Mouse (Mus musculus) cerebellum, adult 9-10 months (tissue): ENCODE measurements around the gene Specc1.
A peak's percentile ranks its signal among the peaks of the same experiment; 100 is the strongest.

Source experiments
- DNase-seq: peaks from one replicate; pipeline ENCODE4 v3.0.0; 2022

Specc1 gene

GRCm38 (mm10) chr11:61956572-61957295, at the start of gene Specc1:
Specc1 (plus strand) TSS chr11:61956763.
- peak; percentile 96 for DNase-seq

- no peak for DNase-seq
These were observed 48.2 kb upstream of the Specc1 start for GRCm38 (mm10) chr11:61908315-61908714.

GRCm38 (mm10) chr11:61919702-61920101, 36.9 kb upstream of the Specc1 start:
- DNase-seq = no peak

GRCm38 (mm10) chr11:61923309-61923708, 33.3 kb upstream of the Specc1 start:
- no peak for DNase-seq

- no peak for DNase-seq
These were observed 27.1 kb upstream of the Specc1 start for GRCm38 (mm10) chr11:61929323-61930097.

- DNase-seq = peak; percentile 93
These were observed 26.5 kb upstream of the Specc1 start, which contains the start of gene Akap10 for GRCm38 (mm10) chr11:61930098-61930517. Akap10 (minus strand) TSS chr11:61930252.

GRCm38 (mm10) chr11:61930640-61931586, 25.6 kb upstream of the Specc1 start:
- DNase-seq = peak; percentile 48

GRCm38 (mm10) chr11:61937761-61938160, 18.8 kb upstream of the Specc1 start:
- no peak for DNase-seq

GRCm38 (mm10) chr11:61942903-61943302, 13.7 kb upstream of the Specc1 start:
- no peak for DNase-seq

- no peak for DNase-seq
These were observed 12.1 kb upstream of the Specc1 start for GRCm38 (mm10) chr11:61944417-61944816.

GRCm38 (mm10) chr11:61946608-61947007, 10.0 kb upstream of the Specc1 start:
- no peak for DNase-seq

GRCm38 (mm10) chr11:61949315-61949714, 7.2 kb upstream of the Specc1 start:
- DNase-seq = peak; percentile 81

GRCm38 (mm10) chr11:61950632-61951031, 5.9 kb upstream of the Specc1 start:
- DNase-seq = peak; percentile 92

GRCm38 (mm10) chr11:61955136-61955535, 1.4 kb upstream of the Specc1 start:
- peak; percentile 34 for DNase-seq

- DNase-seq = peak; percentile 57
These were observed 612 bp upstream of the Specc1 start for GRCm38 (mm10) chr11:61955951-61956350.

GRCm38 (mm10) chr11:61957296-61957813, 792 bp downstream of the Specc1 start:
- peak; percentile 83 for DNase-seq

GRCm38 (mm10) chr11:61958706-61959105, 2.1 kb downstream of the Specc1 start:
- peak; percentile 50 for DNase-seq

GRCm38 (mm10) chr11:61960096-61960495, 3.5 kb downstream of the Specc1 start:
- peak; percentile 13 for DNase-seq

- DNase-seq = no peak
These were observed 6.1 kb downstream of the Specc1 start for GRCm38 (mm10) chr11:61962684-61963083.

GRCm38 (mm10) chr11:61963193-61963592, 6.6 kb downstream of the Specc1 start:
- no peak for DNase-seq

- no peak for DNase-seq
These were observed 8.0 kb downstream of the Specc1 start for GRCm38 (mm10) chr11:61964611-61965010.

GRCm38 (mm10) chr11:61967034-61967433, 10.5 kb downstream of the Specc1 start:
- DNase-seq = no peak

GRCm38 (mm10) chr11:61968875-61969274, 12.3 kb downstream of the Specc1 start:
- no peak for DNase-seq
